Mouse (Mus musculus): Measurements from ENCODE around the gene Zic5. TPM values are rescaled to one million over a fixed set of nuclear protein-coding genes. Genes with fewer than 3 reads are reported as not detected.

Zic5 gene
- total RNA-seq, 2 experiments from 2014 or later: not detected

DNA sequence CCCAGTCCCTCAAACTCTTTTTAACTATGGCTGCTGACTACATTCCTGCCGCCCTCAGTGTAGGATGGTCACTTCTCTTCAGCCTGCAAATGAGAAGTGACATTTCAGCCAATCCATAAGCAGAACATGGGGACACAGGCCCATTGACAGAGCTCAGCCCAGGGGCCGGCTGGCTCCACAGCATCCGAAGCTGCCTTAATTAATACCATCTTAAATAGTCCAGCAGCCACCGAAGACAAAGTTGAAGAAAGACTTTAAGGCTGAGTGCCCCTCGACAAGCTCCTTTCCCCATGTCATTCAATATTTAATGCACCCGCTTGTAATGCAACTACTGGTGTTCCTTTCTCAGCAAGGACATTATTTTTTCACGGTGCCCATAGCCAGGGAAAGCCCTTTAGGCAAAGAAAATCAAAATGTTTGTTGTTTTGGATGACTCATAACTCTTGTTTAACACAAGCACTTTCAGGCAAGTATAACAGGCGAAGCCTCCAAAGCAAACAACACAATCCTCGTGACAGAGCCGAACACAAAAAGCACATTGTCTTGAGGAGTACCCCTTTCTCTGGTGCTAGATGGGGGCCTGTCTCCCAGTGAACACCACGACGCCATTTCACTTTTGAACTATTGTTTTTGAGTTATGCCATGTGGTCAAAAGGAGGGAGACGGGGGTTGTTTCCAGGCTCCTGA is 12.6 kb downstream of the Zic5 start:
- ATAC-seq (replicated peaks; ENCODE audit: low FRiP score, low TSS enrichment, poor library complexity, severe bottlenecking): no peak

GRCm38 (mm10) chr14:122451551-122452145 is 13.8 kb downstream of the Zic5 start:
- no peak for ATAC-seq (replicated peaks; ENCODE audit: low FRiP score, low TSS enrichment, poor library complexity, severe bottlenecking)

GRCm38 (mm10) chr14:122450496-122451382 is 14.7 kb downstream of the Zic5 start, which contains the start of gene Gm5089:
Gm5089 (minus strand) TSS chr14:122451115.
- no peak for ATAC-seq (replicated peaks; ENCODE audit: low FRiP score, low TSS enrichment, poor library complexity, severe bottlenecking)

GRCm38 (mm10) chr14:122449601-122450495 is 15.6 kb downstream of the Zic5 start:
- ATAC-seq (replicated peaks; ENCODE audit: low FRiP score, low TSS enrichment, poor library complexity, severe bottlenecking): 0 out of 2 replicates have a peak, but pooled peaks have one; percentile 23

- ATAC-seq (replicated peaks; ENCODE audit: low FRiP score, low TSS enrichment, poor library complexity, severe bottlenecking): no peak
These were observed 28.6 kb downstream of the Zic5 start for GRCm38 (mm10) chr14:122436850-122437249.

DNA sequence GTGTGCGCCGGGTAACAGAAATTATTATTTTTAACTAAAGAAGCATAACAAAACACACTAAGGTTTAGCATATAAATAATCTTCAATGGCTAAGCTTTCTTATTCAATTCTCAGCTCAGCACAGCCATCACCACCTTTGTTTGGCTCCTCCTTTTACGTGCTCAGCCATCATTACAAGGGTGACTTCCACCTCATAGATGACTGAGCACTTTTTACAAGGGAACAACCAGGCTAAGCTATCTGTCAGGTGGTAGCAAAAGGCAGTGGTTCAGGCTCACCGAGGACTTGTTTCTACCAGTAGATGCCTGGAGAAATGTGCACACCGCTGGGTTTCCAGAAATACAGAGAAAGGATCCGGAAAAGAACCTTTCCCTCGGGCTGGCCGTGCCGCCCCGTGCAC is 31.4 kb downstream of the Zic5 start:
- ATAC-seq (replicated peaks; ENCODE audit: low FRiP score, low TSS enrichment, poor library complexity, severe bottlenecking): no peak

DNA sequence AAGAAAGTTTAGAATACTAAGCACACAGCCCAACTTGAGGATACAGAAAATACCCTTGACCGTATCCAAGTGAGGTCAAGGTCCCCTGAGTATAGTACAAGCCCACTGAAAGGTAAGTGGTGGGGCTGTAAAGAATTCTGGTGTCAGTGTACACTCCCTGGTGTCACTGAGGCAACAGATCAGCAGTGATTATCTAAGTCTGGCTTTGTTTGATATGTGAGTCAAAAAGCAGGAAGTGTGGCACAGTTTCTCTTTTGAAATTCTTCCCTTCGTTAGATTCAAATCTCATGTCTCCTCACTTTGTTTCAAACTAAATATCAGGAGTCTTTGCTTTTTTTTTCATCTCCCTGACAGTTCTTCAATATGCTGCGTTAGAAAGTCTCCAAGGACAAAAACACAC is 32.9 kb downstream of the Zic5 start:
- ATAC-seq (replicated peaks; ENCODE audit: low FRiP score, low TSS enrichment, poor library complexity, severe bottlenecking): no peak

GRCm38 (mm10) chr14:122427654-122428053 is 37.8 kb downstream of the Zic5 start:
- ATAC-seq (replicated peaks; ENCODE audit: low FRiP score, low TSS enrichment, poor library complexity, severe bottlenecking): no peak

GRCm38 (mm10) chr14:122427204-122427560 is 38.3 kb downstream of the Zic5 start:
- ATAC-seq (replicated peaks; ENCODE audit: low FRiP score, low TSS enrichment, poor library complexity, severe bottlenecking): no peak

DNA sequence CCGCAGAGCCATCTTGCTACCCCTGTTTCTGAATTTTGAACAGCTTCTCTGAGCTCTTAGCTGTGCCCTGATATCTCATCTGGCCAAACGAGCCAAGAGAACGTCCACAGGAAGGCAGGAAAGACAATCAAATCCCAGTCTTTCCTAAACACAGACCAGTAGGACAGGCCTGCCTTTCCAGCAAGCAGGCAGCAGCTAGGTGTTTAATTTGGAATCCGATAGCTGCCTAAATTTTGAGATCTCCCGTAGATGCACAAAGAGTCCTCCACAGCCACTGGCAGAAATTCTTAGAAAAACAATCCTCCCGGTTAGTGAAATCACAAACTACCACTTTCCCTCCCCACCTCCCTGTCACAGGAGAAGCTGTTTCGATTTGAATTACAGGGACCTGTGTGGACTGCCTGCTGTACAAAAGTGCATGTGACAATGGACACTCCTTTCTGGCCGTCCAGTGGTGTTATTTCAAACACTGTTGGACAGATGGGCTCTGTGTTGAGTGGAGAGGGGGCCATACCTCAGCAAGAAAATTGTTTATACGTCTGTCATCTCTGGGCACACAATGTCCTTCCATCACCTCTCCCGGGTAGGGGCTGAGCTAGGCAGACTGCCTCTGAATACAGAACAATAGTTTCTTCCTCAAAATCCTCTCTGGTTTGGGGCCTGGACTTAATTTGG is 38.8 kb downstream of the Zic5 start:
- no peak for ATAC-seq (replicated peaks; ENCODE audit: low FRiP score, low TSS enrichment, poor library complexity, severe bottlenecking)

DNA sequence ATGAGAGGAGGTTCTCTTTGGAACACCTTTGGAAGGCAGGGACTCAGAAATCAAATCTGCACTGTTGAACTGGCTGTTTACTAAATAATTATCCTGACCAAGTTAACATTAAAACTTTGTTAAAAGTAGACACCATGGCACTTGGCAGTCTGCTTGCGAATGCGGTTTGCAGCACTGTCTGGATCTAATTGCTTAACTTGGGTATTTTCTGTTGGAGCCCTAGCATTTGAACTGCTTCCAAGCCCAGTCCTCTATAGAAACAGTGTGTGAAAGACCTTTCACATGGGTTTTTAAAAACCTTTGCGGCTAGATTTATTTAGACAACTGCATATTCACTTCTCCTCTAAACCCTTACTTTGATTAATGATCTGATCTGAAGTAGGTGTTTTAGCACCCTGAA is 41.0 kb downstream of the Zic5 start:
- no peak for ATAC-seq (replicated peaks; ENCODE audit: low FRiP score, low TSS enrichment, poor library complexity, severe bottlenecking)

GRCm38 (mm10) chr14:122416166-122416771 is 49.2 kb downstream of the Zic5 start:
- no peak for ATAC-seq (replicated peaks; ENCODE audit: low FRiP score, low TSS enrichment, poor library complexity, severe bottlenecking)

GRCm38 (mm10) chr14:122414786-122415185 is 50.7 kb downstream of the Zic5 start:
- no peak for ATAC-seq (replicated peaks; ENCODE audit: low FRiP score, low TSS enrichment, poor library complexity, severe bottlenecking)

DNA sequence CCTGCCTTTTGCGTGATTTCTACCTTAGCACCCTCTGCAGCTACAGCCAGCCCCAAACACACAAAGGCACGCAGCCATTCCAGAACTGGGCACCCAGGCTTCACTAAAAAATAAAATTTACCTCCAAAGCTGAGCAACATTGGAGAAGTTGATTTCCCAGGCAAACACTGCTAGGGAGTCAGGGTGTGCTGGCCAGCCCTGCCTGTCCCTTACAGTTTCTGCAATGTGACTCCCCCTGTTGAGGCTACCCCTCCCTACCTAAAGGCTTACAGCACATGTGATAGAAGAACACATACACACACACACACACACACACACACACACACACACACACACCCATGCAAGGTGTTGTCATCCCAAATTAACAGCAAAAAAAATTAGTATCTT is 51.9 kb downstream of the Zic5 start:
- no peak for ATAC-seq (replicated peaks; ENCODE audit: low FRiP score, low TSS enrichment, poor library complexity, severe bottlenecking)

DNA sequence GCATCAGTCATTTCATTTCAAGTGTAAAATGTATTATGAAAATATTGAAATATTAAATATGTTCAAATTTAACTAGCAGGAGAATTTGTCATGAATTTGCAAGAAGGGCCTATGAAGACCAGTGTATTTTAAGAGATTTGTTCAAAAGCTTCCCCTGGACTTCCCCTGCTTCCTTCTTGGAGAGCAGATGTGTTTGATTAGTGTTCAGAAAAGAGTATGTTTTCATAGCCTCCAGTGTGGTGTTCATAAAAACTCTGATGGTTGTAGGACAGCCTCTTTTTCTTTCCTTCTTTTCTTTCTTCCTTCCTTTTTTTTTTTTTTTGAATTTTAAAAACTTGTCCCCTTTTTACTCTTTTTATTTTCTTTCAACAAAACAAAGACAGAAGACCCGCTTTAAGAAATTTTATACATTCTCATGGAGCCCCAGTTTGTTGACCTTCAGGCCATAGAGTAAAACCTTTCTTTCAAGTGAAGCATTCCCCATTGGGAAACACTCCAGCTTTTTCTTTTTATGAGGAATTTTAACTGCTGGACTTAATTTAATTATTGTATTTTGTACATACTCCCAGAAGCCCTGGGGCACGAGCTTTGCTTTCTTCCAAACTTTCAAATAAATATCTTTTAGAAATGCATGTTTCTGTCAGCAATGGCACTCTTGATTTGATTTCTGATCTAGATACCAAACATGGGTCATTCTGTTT is 52.5 kb downstream of the Zic5 start:
- ATAC-seq (replicated peaks; ENCODE audit: low FRiP score, low TSS enrichment, poor library complexity, severe bottlenecking): no peak

All from megakaryocyte-erythroid progenitor cell, adult 5-6 weeks (primary cell).